Mouse (Mus musculus): Measurements from ENCODE around the gene Gigyf1.

DNA sequence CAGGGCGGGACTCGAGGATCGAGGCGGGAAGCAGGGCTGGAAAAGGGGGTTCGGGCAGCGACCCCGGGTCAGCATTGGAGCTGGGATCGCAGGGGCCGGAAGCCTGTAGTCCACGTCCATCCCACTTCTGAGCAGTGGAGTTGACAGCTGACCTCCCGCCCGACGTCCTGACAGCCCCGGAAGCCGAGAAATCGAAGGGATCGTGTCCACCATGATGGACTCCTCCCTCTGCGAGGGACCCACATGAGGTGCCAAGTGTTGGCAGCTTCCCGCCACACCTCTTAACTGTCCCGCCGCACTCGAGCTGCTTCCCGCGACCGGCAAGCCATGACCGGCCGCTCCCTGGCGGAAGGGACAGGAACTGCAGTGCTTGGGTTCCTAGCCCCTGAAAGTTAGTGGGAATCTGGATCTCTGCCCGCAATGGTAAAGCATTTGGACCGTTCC is 15.7 kb upstream of the Gigyf1 start:
- no peak for TF ChIP-seq TAL1 (IDR thresholded peaks at IDR 0.05; ENCODE audit: low read length)
- TF ChIP-seq GATA1 (IDR thresholded peaks at IDR 0.05; ENCODE audit: low read length), result no peak
